Mouse (Mus musculus) G1E (cell line): ENCODE data around the gene Ebf1.

Experiments
- CTCF ChIP-seq: IDR thresholded peaks from 2 replicates; pipeline ENCODE4 v1.5.1; 2012; ENCODE audit warnings: low read depth, low read length, inconsistent platforms, mixed read lengths
- GATA1 ChIP-seq: IDR thresholded peaks from 2 replicates; pipeline ENCODE4 v1.6.1; 2012; ENCODE audit warnings: borderline replicate concordance, low read length, inconsistent platforms, mixed read lengths
- GATA2 ChIP-seq: IDR thresholded peaks from 2 replicates; pipeline ENCODE4 v1.6.1; 2012; ENCODE audit warnings: low read depth, low read length, inconsistent platforms, borderline replicate concordance
- POLR2AphosphoS5 ChIP-seq: IDR thresholded peaks from 2 replicates; pipeline ENCODE4 v1.6.1; 2012; ENCODE audit warnings: low read depth, low read length, inconsistent platforms; ENCODE audit not compliant: insufficient replicate concordance
- TAL1 ChIP-seq: conservative IDR thresholded peaks from 2 replicates; pipeline ENCODE4 v1.6.1; 2012; ENCODE audit warnings: low read depth, low read length, inconsistent platforms, mixed read lengths

- no peak for TF ChIP-seq CTCF
- no peak for TF ChIP-seq GATA1
- TF ChIP-seq TAL1, result no peak
- TF ChIP-seq GATA2, result no peak
- TF ChIP-seq POLR2AphosphoS5, result no peak
Measured at GRCm38 (mm10) chr11:44608646-44609045, 8.5 kb upstream of the Ebf1 start.
